Mouse (Mus musculus) layer of hippocampus, postnatal 10 days (tissue): Measurements from ENCODE around the gene Olfr160. TPM values are rescaled to one million over a fixed set of nuclear protein-coding genes. Genes with fewer than 3 reads are reported as not detected.

Experiments used
- DNase-seq, 2 experiments: peaks; one replicate each; pipeline ENCODE4 v3.0.0; 2021; ENCODE audit warnings: low spot score in 2 of 2
- long read RNA-seq: library from polyadenylated mRNA; stranded (forward); transcript quantifications from one replicate; pipeline ENCODE4 v2.0.0, GENCODE M21; 2023
- total RNA-seq, 2 experiments: library from RNA; stranded (reverse); gene quantifications; 2 replicates each; pipeline ENCODE4 v1.2.3; 2021

Olfr160 gene
- total RNA-seq, result not detected
- long read RNA-seq, result 0 reads

GRCm38 (mm10) chr9:37716150-37716549 is at the start of gene Olfr160:
Gene Olfr160 (minus strand): TSS chr9:37716250.
- DNase-seq, result no peak

GRCm38 (mm10) chr9:37762541-37762940 is 46.5 kb upstream of the Olfr160 start:
- DNase-seq, result peak in 1 of 2 experiments; percentile 30

GRCm38 (mm10) chr9:37761728-37762127 is 45.7 kb upstream of the Olfr160 start:
- no peak for DNase-seq

- DNase-seq, result no peak
Measured at GRCm38 (mm10) chr9:37752006-37752405, 36.0 kb upstream of the Olfr160 start.

GRCm38 (mm10) chr9:37751467-37751866 is 35.4 kb upstream of the Olfr160 start:
- no peak for DNase-seq

GRCm38 (mm10) chr9:37750319-37751075 is 34.4 kb upstream of the Olfr160 start:
- DNase-seq, result peak in 1 of 2 experiments; percentile 9

- no peak for DNase-seq
Measured at GRCm38 (mm10) chr9:37744806-37745205, 28.8 kb upstream of the Olfr160 start, which contains the start of gene Olfr874. Gene Olfr874 (plus strand): TSS chr9:37745106.

GRCm38 (mm10) chr9:37734310-37734709 is 18.3 kb upstream of the Olfr160 start:
- no peak for DNase-seq

- DNase-seq, result no peak
Measured at GRCm38 (mm10) chr9:37689970-37690686, 25.9 kb downstream of the Olfr160 start.

GRCm38 (mm10) chr9:37687941-37688303 is 28.1 kb downstream of the Olfr160 start:
- peak in 1 of 2 experiments; percentile 20 for DNase-seq

- DNase-seq, result no peak
Measured at GRCm38 (mm10) chr9:37687288-37687940, 28.6 kb downstream of the Olfr160 start.

- no peak for DNase-seq
Measured at GRCm38 (mm10) chr9:37681123-37681522, 34.9 kb downstream of the Olfr160 start.

GRCm38 (mm10) chr9:37675287-37675686 is 40.8 kb downstream of the Olfr160 start:
- DNase-seq, result no peak

GRCm38 (mm10) chr9:37670261-37670660 is 45.8 kb downstream of the Olfr160 start:
- no peak for DNase-seq

GRCm38 (mm10) chr9:37669678-37670077 is 46.4 kb downstream of the Olfr160 start:
- DNase-seq, result no peak

- DNase-seq, result no peak
Measured at GRCm38 (mm10) chr9:37669115-37669514, 46.9 kb downstream of the Olfr160 start, which contains the start of gene Panx3. Gene Panx3 (minus strand): TSS chr9:37669235.

GRCm38 (mm10) chr9:37666045-37666444 is 50.0 kb downstream of the Olfr160 start:
- DNase-seq, result no peak

- DNase-seq, result no peak
Measured at GRCm38 (mm10) chr9:37664604-37665003, 51.4 kb downstream of the Olfr160 start.

- DNase-seq, result no peak
Measured at GRCm38 (mm10) chr9:37663210-37663609, 52.8 kb downstream of the Olfr160 start.

GRCm38 (mm10) chr9:37659413-37659812 is 56.6 kb downstream of the Olfr160 start:
- no peak for DNase-seq
